Mouse (Mus musculus) hindbrain, embryonic 15.5 days (tissue): ENCODE data around the gene Olig2. TPM values are rescaled to one million over a fixed set of nuclear protein-coding genes. Genes with fewer than 3 reads are reported as not detected.

ENCODE experiments used
- ATAC-seq: fragments of 200-750 bp; cut with Nextera tagmentation; 2 replicates; pipeline ENCODE4 v1.8.0; 2017; ENCODE audit warnings: low read depth, moderate number of reproducible peaks, moderate TSS enrichment; ENCODE audit not compliant: low FRiP score
- H3K27ac ChIP-seq: fragments of 300-500 bp; sonication (generic); replicated peaks from 2 replicates; pipeline ENCODE4 v1.5.1; 2015; ENCODE audit warnings: mild to moderate bottlenecking, inconsistent platforms
- H3K27me3 ChIP-seq: fragments of 300-500 bp; sonication (generic); 2 replicates; pipeline ENCODE4 v1.6.1; 2015; ENCODE audit warnings: control low read depth, inconsistent platforms
- H3K36me3 ChIP-seq: fragments of 300-500 bp; sonication (generic); 2 replicates; pipeline ENCODE4 v1.6.1; 2015; ENCODE audit warnings: control low read depth, inconsistent platforms
- H3K4me1 ChIP-seq: fragments of 300-500 bp; sonication (generic); replicated peaks from 2 replicates; pipeline ENCODE4 v1.6.1; 2015; ENCODE audit warnings: control low read depth, inconsistent platforms
- H3K4me2 ChIP-seq: fragments of 300-500 bp; sonication (generic); 2 replicates; pipeline ENCODE4 v1.6.1; 2015; ENCODE audit warnings: moderate library complexity, mild to moderate bottlenecking, inconsistent platforms
- H3K4me3 ChIP-seq: fragments of 300-500 bp; sonication (generic); 2 replicates; pipeline ENCODE4 v1.5.1; 2015; ENCODE audit warnings: mild to moderate bottlenecking, inconsistent platforms
- H3K9ac ChIP-seq: fragments of 300-500 bp; sonication (generic); 2 replicates; pipeline ENCODE4 v1.6.1; 2015; ENCODE audit warnings: inconsistent platforms
- H3K9me3 ChIP-seq: fragments of 300-500 bp; sonication (generic); 2 replicates; pipeline ENCODE4 v1.6.1; 2016; ENCODE audit warnings: control low read depth, inconsistent platforms
- WGBS: fragments of 180-500 bp; shearing (Covaris S2); methylation state at CpG from one replicate; pipeline ENCODE4 v1.1.7; 2015; 5-methylcytosine and 5-hydroxymethylcytosine counted together
- polyA plus RNA-seq: library from polyadenylated mRNA; unstranded; fragments of >200 nt; fragmentation: Nextera tagmentation; extraction: Ambion mirVana; gene quantifications from 2 replicates; pipeline ENCODE4 v1.2.1, GENCODE M21; 2015

Olig2 gene
- 15.6 and 16.2 TPM in 2 replicates for polyA plus RNA-seq

DNA sequence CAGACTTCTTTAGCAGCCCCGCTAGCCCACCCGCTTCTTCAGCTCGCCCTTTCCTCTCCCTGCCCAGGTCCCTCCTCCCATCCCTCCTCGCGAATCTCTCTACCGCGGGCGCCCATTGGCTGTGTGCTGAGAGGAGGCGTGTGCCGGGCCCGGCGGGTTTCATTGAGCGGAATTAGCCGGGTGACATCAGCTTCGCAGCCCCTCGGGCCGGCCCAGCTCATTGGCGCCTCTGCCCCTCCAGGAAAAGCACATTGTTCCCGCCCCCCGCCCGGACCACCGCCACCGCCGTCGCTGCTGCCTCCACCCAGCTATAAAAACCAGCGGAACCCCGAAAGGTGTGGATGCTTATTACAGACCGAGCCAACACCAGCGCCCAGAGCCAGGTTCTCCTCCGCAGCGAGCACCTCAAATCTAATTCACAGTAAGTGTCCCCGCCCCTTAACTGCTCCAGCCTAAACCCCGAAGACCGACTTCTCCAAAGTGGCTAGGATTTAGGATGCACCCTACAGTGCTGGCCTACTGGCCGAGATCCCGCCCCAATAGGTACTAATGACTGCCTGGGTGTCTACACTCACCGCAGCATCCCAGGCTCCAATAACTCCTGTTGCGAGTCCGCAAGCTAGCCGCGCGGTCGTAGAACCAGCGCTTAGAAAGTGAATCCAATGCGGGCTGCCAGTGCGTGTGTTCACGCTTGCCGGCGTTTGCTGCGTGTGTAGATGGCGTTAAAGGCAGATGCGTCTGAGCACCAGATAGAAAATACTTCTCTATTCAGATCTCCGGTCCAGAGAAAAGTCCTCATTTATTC is at the start of gene Olig2:
Gene Olig2 (plus strand): TSS at position 225 of the 805 bp plus-strand sequence.
- peaks cover 91% of the 10 kb centered on the region for H3K27me3 ChIP-seq
- peak within 1 kb of the TSS; percentile 23; the same call in 1 of the 2 replicates for H3K27ac ChIP-seq
- peak within 1 kb of the TSS; percentile 32; the same call in 1 of the 2 replicates for H3K9ac ChIP-seq
- WGBS: under 1% methylated on average over 53 of the region's 53 CpGs
- no peaks in the 10 kb centered on the region for H3K36me3 ChIP-seq
- H3K9me3 ChIP-seq: no peaks in the 10 kb centered on the region
- peak within 1 kb of the TSS; percentile 33 for H3K4me3 ChIP-seq
- ATAC-seq: peak; percentile 85
- H3K4me1 ChIP-seq: peaks cover 34% of the 10 kb centered on the region
- H3K4me2 ChIP-seq: peak within 1 kb of the TSS; percentile 45

DNA sequence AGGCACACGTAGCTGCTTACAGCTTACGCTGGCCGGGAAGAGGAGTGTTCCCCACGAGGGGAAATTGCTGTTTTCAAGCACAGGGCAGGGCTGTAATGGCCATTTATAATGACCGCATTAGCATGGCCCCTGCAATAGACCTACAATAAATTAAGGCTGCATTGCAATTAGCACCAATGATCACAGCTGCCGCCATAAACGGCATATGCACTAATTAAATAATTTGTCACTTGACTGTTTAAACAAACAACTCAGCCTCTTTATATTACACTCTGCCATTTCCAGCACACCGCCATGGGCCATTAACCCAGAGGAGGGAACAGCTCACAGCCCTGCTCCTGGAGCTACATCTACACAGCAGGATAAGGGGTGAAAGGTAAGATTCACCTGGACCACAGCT is 49.4 kb upstream of the Olig2 start:
- Histone ChIP-seq H3K9ac (no peak overlapping the region), H3K4me2 (no peak overlapping the region), H3K36me3 (no peaks in the 10 kb centered on the region), H3K27me3 (peaks cover 87% of the 10 kb centered on the region), H3K27ac (no peak overlapping the region), H3K4me1 (peaks cover 17% of the 10 kb centered on the region), H3K4me3 (no peak overlapping the region), H3K9me3 (no peaks in the 10 kb centered on the region)
- 49% methylated on average over 8 of the region's 8 CpGs for WGBS
- ATAC-seq: no peak

DNA sequence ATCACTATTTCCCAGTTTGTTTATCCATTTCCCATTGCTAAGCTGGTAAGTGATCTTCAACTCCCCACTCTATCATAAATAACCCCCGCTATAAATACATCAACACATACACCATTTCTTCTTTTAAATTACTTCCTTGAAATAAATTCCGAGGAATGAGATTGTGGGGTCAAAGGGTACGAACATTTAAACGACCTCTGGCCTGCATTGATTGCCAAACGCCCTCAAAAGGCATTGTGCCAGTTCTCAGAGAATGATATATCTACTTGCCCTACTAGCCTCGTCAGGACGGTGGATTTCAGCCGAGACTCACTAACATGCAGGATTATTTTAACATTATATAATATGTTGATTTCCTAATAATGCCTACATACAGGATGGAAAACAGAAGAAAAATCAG is 38.2 kb upstream of the Olig2 start:
- H3K36me3 ChIP-seq: no peaks in the 10 kb centered on the region
- H3K9ac ChIP-seq: no peak overlapping the region
- no peak for ATAC-seq
- H3K4me1 ChIP-seq: no peaks in the 10 kb centered on the region
- H3K27me3 ChIP-seq: peaks cover 76% of the 10 kb centered on the region
- H3K27ac ChIP-seq: no peak overlapping the region
- WGBS: 50% methylated on average over 8 of the region's 8 CpGs
- H3K4me3 ChIP-seq: no peak overlapping the region
- no peak overlapping the region for H3K4me2 ChIP-seq
- H3K9me3 ChIP-seq: no peaks in the 10 kb centered on the region

DNA sequence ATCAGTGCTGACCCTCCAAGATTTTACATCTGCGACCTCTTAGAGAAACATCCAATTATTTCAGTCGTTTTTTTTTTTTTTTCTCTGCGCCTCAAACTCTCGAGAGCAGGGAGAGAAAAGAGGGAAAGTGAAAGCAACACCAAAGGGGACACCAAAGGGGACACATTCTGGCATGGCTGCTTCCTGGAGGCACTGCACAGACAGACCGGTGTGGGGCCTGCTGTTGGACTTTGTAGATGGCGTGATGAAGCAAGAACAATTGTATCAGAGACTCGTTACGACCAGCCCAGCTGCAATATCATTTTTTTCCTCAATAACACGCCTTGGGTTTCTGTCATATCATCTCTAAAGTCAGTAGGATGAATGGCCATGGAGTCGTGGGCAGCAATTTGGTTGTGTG is 37.6 kb upstream of the Olig2 start:
- no peak for ATAC-seq
- Histone ChIP-seq H3K27ac (no peak overlapping the region), H3K4me1 (peaks cover 4% of the 10 kb centered on the region), H3K9me3 (no peaks in the 10 kb centered on the region), H3K4me3 (no peak overlapping the region), H3K36me3 (no peaks in the 10 kb centered on the region), H3K9ac (no peak overlapping the region), H3K4me2 (no peak overlapping the region), H3K27me3 (peaks cover 75% of the 10 kb centered on the region)
- 71% methylated on average over 10 of the region's 10 CpGs for WGBS

DNA sequence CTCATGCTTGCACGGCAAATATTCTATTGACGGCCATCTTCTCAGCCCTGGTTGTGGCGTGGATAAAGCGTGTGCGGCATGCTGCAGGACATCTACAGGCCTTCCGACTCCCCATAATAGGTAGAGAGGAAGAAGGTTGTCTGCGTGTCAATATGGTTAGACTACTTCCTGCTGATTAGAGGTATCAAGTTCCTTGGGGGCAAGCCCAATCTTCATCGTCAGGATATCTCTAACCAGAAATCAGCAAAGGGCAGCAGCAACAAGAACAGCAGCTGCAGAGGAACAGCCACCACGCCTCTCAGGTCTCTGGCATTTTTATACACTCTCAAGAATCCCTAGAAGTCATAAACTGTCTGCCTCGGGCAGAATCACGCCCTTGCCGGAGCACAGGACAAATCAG is 37.0 kb upstream of the Olig2 start:
- Histone ChIP-seq H3K27ac (no peak overlapping the region), H3K36me3 (no peaks in the 10 kb centered on the region), H3K4me2 (no peak overlapping the region), H3K4me1 (peaks cover 10% of the 10 kb centered on the region), H3K9me3 (no peaks in the 10 kb centered on the region), H3K27me3 (peaks cover 75% of the 10 kb centered on the region), H3K9ac (no peak overlapping the region), H3K4me3 (no peak overlapping the region)
- 94% methylated on average over 12 of the region's 12 CpGs for WGBS
- ATAC-seq: no peak

DNA sequence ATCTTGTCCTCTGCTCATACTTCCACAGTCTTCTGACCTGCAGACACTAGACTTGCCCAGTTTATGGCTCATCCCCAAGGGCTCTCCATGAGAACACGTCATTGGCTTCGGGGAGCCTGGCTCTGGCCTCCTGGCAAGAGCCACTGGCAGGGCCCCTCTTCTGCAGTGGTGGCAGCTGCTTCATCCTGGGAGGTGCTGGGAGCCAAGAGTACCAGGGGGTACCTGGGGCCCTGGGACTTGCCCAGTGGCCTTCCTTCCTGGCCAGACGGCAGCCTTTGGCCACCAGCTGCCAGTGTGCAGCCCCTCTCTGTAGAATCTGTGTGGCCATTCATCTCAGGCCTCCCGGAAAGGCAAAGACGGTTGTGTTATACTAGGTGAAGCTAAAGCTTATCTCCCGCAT is 34.0 kb upstream of the Olig2 start:
- H3K36me3 ChIP-seq: no peaks in the 10 kb centered on the region
- peak; percentile 52 for ATAC-seq
- peaks cover 69% of the 10 kb centered on the region for H3K27me3 ChIP-seq
- H3K4me1 ChIP-seq: peaks cover 11% of the 10 kb centered on the region
- H3K9ac ChIP-seq: no peak overlapping the region
- 60% methylated on average over 6 of the region's 6 CpGs for WGBS
- no peak overlapping the region for H3K4me3 ChIP-seq
- no peaks in the 10 kb centered on the region for H3K9me3 ChIP-seq
- H3K27ac ChIP-seq: peak overlapping the region; percentile 74
- H3K4me2 ChIP-seq: no peak overlapping the region

DNA sequence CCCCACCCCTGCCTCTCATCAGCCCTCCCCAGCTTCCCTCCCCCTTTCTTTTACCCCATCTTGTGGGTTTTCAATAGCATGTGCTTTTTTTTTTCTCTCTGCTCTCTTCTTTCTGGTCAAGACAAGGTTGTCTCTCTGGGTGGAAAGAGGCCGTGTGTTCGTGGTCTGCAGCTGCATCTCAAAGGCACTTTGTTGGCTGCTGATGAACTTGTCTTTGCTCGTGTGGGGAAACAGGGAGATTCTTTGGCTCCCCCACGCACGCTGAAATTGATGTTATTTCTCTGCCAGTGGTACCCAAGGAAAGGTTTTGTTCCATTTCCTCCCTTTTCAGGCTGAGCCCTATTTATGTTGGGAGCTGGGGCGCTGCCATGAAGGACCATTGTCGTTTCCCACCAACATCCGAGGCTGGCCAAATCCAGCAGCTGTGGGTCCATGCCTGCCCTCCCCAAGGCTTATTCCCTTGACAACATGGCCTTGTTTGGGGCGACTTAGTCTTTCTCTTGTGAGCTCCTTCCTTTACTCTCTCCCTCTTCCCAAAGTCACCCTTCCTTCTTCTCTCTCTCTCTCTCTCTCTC is 33.5 kb upstream of the Olig2 start:
- Histone ChIP-seq H3K4me2 (no peak overlapping the region), H3K4me1 (peaks cover 11% of the 10 kb centered on the region), H3K36me3 (no peaks in the 10 kb centered on the region), H3K9ac (no peak overlapping the region), H3K27me3 (peaks cover 66% of the 10 kb centered on the region), H3K9me3 (no peaks in the 10 kb centered on the region), H3K27ac (peak overlapping the region; percentile 74), H3K4me3 (no peak overlapping the region)
- WGBS: 55% methylated on average over 9 of the region's 9 CpGs
- ATAC-seq: peak; percentile 80

DNA sequence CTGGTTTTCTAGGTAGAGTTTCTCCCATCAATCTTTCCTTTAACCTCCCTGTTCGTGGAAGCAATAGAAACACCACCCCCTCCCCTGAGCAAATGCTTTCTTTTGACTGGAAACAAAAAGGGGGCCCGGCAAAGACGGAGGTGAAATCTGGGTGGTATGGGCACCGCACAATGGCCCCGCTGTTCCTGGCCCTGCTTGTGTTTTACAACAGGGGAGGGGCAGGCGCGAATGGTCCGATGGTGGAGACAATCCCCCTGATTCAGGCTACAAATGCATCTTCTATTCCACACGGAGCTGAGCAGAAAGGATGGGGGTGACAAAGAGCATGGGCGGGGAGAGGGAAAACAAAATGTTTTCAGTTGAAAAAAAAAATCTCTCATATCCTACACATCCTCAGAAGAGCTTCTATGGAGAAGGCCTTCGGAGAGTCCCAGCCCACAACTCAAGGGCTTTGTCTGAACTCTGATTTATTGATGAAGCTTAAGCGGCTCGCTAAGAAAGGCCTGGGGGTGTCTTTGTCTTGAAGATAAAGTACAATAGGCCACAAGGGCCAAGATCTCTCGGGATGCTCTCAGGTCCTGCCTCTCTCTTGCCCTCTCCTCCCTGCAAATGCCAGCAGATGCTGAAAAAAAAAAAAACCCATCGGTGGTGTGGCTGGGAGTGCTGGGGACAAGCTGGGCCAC is 32.4 kb upstream of the Olig2 start:
- WGBS: 11% methylated on average over 15 of the region's 15 CpGs
- 0 out of 2 replicates have a peak, but pooled peaks have one; percentile 57 for ATAC-seq
- H3K36me3 ChIP-seq: no peaks in the 10 kb centered on the region
- no peak overlapping the region for H3K4me2 ChIP-seq
- peaks cover 11% of the 10 kb centered on the region for H3K4me1 ChIP-seq
- no peaks in the 10 kb centered on the region for H3K9me3 ChIP-seq
- peaks cover 61% of the 10 kb centered on the region for H3K27me3 ChIP-seq
- H3K9ac ChIP-seq: no peak overlapping the region
- H3K27ac ChIP-seq: peak overlapping the region; percentile 67
- H3K4me3 ChIP-seq: no peak overlapping the region

DNA sequence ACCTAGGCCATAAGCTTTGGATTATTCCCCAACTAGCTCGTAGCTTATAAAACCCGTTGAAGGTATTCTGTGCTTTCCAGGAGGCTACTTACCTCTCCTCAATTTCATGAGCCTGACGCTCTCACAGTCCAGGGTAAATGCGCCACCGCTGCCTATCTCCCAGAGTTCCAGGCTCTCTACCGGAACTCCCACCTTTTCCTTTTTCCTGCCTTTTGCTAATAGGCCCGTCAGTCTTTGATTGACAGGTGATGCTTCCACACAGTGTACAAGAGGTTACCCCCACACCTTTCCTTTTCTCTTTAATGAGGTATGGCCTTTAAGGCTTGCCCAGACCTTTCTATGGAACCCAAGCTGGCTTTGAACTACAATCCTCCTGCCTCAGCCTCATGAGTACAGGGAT is 25.4 kb upstream of the Olig2 start:
- ATAC-seq: no peak
- H3K4me1 ChIP-seq: no peaks in the 10 kb centered on the region
- H3K27me3 ChIP-seq: peaks cover 38% of the 10 kb centered on the region
- 95% methylated on average over 7 of the region's 7 CpGs for WGBS
- H3K4me2 ChIP-seq: no peak overlapping the region
- H3K27ac ChIP-seq: no peak overlapping the region
- no peak overlapping the region for H3K9ac ChIP-seq
- no peak overlapping the region for H3K4me3 ChIP-seq
- H3K36me3 ChIP-seq: no peaks in the 10 kb centered on the region
- H3K9me3 ChIP-seq: no peaks in the 10 kb centered on the region

DNA sequence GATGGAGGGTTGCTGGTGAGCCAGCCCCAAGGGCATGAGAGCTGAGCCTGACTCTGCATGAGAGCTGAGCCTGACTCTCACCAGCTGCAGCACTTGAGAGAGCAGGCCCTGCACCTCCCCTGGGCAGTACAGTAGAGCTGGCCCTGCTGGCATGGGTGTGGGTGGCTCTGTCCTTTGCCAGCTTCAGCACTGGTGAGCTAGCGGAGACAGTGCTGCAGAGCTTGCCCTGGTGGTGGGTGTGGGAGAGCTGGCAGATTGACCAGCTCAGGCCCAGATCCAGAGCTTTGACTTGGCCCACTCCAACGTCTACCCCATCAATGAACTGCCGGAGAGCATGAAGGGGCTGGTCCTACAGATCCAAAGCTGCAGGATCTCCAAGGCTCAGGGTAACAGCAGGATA is 22.3 kb upstream of the Olig2 start:
- Histone ChIP-seq H3K27ac (no peak overlapping the region), H3K9ac (no peak overlapping the region), H3K36me3 (no peaks in the 10 kb centered on the region), H3K4me1 (no peaks in the 10 kb centered on the region), H3K4me3 (no peak overlapping the region), H3K27me3 (peaks cover 43% of the 10 kb centered on the region), H3K4me2 (no peak overlapping the region), H3K9me3 (no peaks in the 10 kb centered on the region)
- ATAC-seq: no peak
- 84% methylated on average over 3 of the region's 3 CpGs for WGBS

DNA sequence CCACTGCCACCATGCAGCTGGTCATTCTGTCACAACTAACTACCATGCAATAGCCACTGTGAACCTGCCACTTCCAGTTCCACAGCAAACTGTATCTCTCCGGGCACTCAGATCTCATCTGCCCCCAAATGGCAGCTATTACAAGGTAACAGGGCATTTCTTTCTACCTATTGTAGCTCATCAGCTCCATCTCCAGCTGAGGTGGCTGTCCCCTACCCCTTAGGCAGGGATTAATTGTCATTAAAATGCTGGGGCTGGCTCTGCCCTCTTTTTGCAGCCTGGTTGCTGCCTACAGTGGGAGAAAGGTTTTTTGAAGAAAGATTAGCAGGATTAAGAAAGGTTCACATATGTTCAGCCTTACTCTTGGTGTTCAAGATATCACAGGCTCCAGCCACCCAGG is 18.9 kb upstream of the Olig2 start:
- H3K27ac ChIP-seq: no peak overlapping the region
- no peak overlapping the region for H3K9ac ChIP-seq
- peaks cover under 1% of the 10 kb centered on the region; the same call in 1 of the 2 replicates for H3K4me1 ChIP-seq
- H3K4me3 ChIP-seq: no peak overlapping the region
- no peak for ATAC-seq
- peaks cover 32% of the 10 kb centered on the region for H3K27me3 ChIP-seq
- WGBS: 67% methylated on average over 1 of the region's 1 CpGs
- no peaks in the 10 kb centered on the region for H3K9me3 ChIP-seq
- H3K36me3 ChIP-seq: no peaks in the 10 kb centered on the region
- no peak overlapping the region for H3K4me2 ChIP-seq

DNA sequence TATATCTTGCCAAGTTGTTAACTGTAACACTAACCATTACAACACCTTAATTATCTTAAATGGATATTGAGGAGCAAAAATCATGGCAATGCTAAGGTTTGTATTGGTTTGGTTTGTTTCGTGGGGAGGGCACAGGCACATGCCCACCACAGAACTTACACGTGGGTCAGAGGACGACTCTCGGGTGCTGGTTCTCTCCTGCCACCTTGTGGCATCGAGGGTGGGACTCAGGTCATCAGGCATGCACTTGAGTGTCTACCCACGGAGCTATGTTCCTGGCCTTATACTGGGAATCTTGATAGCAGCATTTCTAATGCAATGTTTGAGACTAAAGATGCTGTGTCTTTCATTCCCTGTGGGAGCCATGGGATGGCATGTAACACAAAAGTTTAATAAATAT is 8.2 kb upstream of the Olig2 start:
- peaks cover 98% of the 10 kb centered on the region for H3K27me3 ChIP-seq
- H3K36me3 ChIP-seq: no peaks in the 10 kb centered on the region
- H3K27ac ChIP-seq: no peak overlapping the region
- no peak overlapping the region for H3K4me3 ChIP-seq
- no peak overlapping the region for H3K4me2 ChIP-seq
- no peak for ATAC-seq
- H3K4me1 ChIP-seq: peaks cover 11% of the 10 kb centered on the region
- whole genome bisulfite sequencing: 42% methylated on average over 6 of the region's 6 CpGs
- H3K9me3 ChIP-seq: 0 out of 2 replicates have a peak, but pooled peaks cover 10% of the 10 kb centered on the region
- no peak overlapping the region for H3K9ac ChIP-seq
